Mouse (Mus musculus) mesoderm, embryonic 11.5 days (tissue): ENCODE results near the gene Lekr1.
A peak's percentile ranks its signal among the peaks of the same experiment; 100 is the strongest.
"Not testable (repeated sequence)": the region's sequence is repeated elsewhere in the genome, so short reads cannot be mapped to it uniquely, and the experiment has no call there.

Experiments used
- DNase-seq: peaks from one replicate; pipeline ENCODE4 v3.0.0-alpha.2; 2012; ENCODE audit warnings: low read depth, low spot score

The Lekr1 gene

DNA sequence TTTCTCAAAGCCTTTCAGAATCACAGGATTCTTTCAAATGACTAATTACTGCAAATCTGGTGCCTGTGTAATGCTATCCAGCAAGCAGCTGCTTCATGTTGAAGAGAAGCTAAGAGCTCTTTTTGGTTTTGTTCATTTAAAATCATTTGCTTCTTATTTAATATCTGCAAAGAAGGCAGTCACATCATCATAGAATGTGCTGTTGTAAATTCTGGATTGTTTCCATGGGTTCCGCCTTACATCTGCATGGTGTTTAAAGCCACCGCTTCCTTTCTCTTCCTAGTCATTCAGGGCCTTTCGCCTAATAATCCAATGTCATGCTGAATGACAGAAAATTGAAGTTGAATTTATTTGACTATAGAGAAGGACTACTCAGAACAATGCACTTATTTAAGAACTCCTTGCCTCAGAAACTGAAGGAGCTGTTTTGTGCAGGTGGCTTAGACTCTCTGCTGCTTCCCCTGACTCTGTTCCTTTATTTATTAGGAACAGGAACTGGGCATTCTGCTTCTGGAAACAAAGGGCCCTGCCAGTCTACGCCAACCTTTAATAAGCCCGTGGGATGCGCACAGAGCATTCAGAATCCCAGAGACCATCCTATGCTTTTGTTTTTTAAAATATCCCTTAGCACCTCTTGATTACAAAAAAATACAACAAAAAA is 101.3 kb downstream of the Lekr1 start:
- DNase-seq = no peak

DNA sequence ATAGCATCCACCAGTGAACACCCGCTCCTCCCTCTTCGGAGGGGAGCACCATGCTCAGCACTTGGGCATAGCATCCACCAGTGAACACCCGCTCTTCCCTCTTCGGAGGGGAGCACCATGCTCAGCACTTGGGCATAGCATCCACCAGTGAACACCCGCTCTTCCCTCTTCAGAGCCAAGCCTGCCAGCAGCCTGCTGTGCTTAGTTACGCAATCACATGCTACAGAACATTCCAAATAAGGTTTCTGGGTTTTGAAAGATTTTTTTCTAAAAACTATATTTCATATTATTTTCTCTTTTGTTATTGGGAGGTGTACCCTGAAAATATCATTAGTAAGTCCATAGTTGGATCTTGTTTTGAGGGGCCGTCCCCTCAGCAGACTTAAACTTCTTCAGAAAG is 103.6 kb downstream of the Lekr1 start:
- DNase-seq = not testable (repeated sequence)

DNA sequence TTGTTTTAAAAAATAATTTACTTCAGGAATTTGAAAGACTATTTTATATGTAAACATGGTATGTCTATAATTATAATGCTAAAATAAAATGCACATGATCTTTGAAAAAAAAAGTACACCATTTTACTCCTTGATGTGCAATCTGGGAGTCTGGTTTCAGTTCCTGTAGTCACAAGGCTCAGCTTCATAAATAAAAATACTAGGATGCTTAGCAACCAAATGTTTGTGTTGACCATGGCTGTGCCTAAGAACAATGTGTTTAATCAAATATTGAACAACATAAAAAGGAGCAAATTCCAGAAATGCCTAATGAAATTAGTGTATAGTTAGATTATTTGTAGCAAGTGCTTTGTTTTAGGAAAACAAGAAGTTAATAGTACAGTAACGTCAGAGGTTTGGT is 107.9 kb downstream of the Lekr1 start:
- DNase-seq = no peak

DNA sequence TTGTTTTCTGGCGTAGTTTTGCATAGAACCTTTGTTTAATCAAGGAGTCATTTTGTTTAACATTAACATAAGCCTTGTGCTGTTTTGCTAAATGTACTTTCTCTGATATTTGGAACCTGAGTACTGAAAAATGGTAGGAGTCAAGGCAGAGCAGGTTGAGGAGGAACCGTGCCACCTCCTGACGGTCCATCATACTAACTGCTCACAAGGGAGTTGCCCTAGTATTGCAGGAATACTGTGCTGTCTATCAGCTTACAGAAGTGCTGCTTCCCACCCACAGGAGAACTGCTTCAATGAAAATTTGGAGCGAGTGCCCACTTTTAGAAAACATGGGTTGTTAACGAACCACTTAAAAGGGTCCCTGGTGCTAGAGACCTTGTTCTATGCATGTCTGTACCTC is 109.1 kb downstream of the Lekr1 start:
- no peak for DNase-seq

DNA sequence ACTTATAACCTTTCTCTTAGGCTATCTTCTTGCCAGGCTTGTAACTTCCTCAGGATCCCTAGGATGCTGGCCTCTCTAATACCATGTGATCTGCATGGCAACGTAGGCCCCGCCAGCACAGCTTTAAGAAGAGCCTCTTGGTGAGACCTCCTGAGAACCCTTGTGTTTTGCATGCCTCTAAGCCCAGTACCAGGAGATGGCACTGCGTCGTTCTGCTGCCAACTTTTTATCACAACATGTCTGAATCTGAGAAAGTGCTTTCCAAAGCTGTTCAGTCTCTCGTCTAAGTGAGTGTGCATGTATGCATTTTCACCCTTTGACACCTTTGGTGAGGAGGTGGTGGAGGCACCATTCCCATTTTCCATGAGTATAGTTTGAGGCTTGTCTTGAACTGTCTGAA is 116.2 kb downstream of the Lekr1 start:
- no peak for DNase-seq

DNA sequence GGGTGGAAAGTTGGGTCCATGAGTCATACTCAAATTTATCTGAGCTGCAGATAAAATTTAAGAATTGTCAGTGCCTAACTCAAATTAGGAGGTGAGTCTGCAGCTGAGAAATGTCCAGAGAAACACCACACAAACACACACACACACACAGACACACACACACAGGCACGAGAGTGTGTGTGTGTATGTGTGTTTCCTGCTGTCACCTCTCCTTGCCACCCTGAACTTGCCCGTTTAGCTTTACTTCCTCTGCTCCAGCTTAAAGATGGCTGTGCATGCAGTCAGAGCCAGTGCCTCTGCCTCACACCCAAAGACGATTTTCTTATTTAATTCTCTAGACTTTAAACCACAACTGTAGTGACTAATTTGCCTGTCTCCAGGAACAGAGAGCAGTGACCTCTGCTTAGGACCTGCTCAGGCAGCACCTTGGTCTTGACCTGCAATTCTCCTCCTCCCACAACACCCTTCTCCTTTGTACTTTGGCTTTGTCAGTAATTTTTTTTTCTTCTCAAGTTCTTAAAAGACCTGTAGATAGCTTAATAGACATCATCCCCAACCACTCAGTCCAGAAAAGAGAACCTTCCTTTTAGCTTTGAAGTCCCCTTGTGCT is 124.2 kb downstream of the Lekr1 start:
- no peak for DNase-seq

DNA sequence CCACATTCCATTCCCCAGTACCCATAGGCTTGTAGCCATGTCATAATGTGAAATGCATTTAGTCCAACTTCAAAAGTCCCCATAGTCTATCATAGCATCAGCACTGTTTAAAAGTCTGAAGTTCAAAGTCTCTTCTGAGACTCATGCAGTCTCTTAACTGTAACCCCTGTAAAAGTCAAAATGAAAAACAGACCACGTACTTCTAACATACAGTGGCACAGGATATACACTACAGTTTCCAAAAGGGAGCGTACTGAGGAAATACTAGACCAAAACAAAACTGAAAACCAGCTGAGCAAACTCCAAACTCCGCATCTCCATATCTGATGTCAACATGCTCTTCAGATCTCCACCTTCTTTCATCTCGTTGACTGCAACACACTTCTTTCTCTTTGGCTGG is 127.5 kb downstream of the Lekr1 start:
- DNase-seq = no peak

DNA sequence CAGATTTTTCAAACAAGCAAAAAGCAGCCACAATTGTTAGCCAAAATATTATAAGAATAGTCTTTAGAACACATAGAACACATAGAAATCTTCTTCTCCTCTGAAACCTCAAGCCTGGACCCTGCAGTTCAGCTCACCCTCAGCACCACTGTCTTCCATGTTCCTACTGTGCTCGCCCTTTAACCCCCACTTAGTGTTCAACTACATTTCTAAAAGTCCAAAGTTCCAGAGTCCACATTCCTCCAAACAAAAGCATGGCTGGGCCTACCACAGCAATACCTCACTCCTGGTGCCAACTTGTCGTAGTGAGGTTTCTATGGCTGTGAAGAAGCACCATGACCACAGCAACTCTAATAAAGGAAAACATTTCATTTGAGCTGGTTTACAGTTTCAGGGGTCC is 128.7 kb downstream of the Lekr1 start:
- no peak for DNase-seq

DNA sequence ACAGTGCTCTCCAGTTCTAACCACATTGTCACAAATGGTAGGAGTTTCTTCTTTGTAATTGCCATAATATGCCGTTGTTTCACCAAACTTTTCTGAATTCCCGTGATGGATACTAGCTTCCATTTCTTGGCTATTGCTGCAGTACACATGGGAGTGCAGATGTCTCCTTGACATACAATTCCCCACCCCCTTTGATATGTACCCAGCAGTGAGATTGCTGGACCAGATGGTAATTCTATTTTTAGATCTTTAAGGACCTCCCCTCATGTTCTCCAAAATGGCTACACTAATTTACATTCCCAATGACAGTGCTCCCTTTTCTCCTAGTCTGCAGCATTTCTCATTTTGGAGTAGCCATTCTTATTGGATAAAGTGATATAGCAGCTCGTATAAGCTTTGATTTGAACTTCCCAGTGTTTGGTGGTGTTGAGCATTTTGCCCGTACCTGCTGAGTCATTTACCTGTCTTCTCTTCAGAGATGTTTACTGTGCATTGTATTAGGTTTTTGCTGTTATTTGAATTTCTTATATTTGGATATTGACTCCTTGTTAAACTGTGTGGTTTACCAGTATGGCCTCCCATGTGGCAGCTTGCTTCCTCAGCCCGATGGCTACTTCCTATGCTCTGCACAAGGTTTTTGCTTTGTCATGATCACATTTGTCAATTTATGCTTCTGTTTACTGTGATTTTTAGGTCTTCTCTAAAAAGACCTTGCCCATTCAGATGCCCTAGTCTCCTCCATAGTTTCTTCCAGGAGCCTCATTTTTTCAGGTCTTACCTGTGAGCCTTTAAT is 131.5 kb downstream of the Lekr1 start:
- DNase-seq = no peak

DNA sequence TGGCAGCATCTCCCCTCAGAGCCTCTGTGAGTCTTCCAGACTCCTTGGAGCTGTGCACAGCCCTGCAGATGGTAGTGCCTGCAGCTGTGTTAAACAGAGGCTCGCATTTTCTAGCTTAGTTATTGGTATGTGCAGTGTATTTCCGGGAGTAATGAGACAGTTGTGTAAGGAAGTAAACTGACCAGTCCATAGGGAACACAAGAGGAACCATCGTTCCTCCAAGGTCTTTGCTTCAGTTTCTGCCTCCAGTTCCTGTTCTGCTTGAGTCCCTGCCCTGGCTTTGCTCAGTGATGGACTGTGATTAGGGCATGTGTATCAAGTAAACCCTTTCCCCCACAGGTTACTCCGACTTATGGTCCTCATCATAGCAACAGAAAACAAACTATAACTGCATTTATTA is 134.9 kb downstream of the Lekr1 start:
- no peak for DNase-seq

DNA sequence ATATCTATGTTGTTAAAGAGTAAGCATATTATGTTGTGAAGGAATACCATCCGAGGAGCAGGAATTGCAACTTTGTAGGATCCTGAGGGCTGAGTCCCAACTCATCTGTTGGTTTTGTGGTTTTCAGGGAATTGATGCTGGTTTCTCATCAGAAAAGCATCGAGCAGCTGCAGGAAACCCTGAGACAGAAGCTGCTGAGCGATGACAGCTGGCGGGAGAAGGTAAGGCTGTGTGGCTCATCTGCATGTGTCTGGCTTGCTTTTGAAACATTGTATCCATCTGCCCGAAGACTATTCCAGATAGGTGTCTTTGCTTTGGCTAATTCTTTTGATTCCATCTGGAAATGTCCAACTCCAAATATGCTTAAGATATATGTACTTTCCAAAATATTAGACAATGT is 136.2 kb downstream of the Lekr1 start:
- no peak for DNase-seq

DNA sequence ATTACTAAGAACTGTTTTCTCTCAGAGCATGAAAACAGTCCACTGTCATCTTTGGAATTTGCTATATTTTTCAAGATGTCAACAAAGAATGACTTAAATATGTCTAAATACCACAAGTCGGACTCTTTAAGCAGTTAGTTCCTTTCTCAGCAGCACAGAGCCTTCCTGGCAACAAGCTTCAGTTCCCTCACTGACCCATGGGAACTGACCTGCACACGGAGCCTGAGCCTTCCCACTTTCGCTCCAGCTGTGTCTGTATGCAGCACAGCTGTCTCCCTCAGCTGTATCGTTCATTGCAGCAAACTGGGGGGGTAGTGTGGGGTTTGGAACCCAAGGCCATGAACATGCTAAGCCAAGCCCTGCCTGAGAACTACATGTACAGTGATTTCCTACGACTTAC is 136.8 kb downstream of the Lekr1 start:
- peak; percentile 10 for DNase-seq

DNA sequence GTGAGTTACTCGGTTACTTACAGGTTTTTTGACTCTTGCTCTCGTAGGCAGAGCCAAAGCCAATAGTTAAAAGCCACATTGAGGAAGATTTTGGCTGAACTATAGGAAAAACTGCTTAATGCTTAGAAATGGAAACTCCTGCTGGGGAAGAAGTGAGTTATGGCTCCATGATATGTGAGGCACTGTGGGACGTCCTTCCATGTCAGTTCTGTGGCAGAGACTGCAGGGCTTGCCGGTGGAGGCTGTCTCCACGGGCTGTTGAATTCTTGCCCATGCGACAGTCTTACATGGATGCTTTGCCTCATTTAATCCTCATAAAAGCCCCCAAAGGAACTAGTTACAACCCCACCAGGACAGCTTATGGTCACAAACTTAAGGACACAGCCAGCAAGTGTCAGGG is 148.9 kb downstream of the Lekr1 start:
- DNase-seq = peak; percentile 21

DNA sequence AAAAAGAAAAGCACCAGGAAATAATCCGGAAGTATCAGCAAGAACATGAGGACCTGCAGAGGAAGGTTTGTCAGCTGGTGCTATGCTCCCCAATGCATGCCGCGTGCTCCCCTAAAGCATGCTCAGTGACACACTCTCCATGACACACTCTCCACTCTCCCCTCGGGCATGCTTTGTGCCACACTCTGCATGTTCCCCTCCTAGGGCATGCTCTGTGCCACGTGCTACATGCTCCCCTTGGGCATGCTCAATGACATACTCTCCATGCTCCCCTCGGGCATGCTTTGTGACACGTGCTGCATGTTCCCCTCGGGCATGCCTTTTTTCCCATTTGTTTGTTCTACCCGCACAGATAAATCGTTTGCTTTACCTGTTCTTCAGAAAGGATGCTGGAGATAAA is 150.0 kb downstream of the Lekr1 start:
- DNase-seq = no peak

DNA sequence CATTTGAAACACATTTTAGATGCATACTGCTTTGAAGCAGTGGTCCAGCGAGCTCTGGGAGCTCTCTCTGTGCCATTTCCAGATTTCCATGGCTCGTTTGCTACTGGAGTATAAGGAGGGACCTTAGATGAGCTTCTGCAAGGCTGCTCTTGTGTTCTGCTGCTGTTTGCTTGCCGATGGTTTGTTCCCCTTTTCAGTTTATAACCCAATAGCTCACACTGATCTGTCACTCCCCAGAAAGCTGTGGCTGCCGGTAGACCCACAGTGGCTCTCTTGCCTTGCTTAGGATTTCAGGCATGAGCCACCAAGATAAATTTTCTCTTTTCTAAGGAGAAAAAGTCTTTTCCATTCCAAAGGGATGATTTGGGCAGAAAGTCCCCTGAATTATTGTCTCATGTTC is 152.6 kb downstream of the Lekr1 start:
- DNase-seq = no peak

DNA sequence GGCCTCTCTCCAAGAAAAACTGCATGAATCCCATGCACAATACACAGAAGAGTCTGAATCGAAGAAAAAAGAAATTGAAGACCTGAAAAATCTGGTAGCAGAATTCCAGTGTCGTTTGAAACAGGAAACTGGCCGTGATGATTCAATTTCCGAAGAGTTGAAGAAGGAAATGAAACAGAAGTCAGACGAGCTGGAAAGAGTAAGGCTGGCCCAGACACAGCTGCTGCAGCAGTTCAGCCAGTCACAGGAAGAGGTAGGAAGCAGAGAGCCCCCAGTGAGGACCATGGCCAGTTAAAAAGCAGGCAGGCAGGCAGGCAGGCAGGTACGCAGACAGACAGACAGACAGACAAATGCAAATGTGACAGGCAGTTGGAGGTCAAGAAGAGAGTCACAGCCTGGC is 153.8 kb downstream of the Lekr1 start:
- no peak for DNase-seq

DNA sequence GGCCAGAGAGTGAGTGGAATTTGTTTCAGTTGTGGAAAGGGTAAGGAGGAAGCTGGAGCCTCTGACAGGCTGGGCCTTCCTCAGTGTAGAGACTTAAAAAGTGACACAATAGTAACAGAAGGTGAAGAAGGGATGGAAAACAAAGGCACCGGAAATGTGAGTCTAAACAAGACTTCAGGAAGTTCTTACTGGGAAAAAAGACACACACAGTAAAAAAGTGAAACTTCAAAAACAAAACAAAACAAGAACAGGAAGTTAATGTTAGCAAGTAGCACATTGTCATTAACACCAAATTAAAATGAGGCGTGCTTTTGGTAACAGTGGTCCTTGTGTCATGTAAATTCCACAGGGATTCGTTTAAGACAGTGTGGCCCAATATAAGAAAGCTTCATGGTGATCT is 158.9 kb downstream of the Lekr1 start:
- DNase-seq = no peak

DNA sequence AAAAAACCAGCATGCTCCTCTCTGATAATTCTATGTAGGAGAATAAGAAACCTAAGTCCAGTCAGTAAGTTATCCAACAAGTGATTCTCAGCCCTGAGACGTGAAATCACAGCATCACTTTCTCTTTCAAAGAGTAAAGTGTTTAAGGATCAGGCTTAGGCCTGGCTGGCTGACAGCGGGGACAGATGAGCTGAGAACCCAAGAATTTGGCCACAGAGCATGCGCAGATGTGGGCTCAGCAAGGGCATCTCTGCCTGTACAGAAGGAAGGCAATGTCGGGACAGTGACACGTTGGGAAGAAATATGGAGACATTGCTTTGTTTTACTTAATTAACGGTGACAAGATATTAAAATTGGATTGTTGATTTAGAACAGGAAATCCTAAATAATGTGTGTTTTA is 160.7 kb downstream of the Lekr1 start:
- DNase-seq = no peak

DNA sequence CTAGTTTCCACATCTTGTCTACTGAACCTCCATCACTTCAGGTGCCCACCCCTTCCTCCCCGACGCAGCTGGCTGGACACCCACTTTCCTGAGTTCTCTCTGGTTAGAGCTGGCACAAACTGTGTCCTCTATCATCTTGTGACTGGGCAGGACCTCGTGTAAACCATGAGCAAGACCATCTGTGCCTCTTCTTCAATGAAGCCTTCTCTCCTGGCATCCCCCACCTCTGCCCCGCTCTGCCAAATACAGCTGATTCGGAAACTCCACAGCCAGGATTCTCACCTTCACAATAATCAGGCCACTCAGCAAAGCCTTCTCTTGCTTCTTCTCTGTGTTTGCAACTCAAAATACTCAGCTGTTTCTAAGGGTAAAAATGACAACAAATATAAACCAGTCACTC is 161.4 kb downstream of the Lekr1 start:
- no peak for DNase-seq

DNA sequence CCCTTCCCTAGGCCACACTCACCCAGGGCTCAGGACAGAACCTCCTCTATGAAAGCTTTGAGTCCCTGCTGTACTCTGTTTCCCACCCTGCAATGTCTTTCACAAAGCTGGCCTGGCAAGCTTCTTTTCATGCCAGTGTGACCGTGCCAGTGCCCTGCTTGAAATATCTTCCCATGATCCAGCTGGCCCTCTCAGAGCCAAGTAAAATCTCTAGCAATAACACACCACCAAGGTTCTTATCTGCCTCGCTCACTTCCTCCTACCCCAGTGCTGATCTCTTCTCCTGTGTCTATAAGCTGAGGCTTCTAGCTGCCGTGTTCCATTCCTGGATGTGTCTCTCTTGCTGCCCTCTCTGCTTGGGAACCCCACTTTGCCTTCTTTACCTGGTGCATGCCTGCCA is 162.0 kb downstream of the Lekr1 start:
- DNase-seq = no peak

DNA sequence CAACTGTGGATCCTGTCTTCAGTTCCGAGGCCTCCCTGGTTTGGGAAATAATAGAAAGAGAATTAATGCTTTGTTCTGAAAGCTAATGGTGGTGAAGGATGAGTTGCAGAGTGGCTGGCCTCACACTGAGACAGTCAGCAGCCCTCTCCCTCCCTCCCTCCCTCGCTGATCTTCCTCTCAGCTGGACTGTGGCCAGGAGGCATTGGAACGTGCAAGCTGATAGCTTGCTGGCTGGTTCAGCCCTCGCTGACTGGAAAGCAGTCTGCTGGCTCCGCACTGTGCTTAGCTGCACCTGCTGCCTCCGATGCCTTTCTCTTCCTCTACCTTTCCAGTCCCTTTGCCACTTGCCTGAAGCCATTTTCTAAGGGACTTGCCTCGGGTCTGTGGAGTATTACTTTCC is 163.2 kb downstream of the Lekr1 start:
- DNase-seq = peak; percentile 57

DNA sequence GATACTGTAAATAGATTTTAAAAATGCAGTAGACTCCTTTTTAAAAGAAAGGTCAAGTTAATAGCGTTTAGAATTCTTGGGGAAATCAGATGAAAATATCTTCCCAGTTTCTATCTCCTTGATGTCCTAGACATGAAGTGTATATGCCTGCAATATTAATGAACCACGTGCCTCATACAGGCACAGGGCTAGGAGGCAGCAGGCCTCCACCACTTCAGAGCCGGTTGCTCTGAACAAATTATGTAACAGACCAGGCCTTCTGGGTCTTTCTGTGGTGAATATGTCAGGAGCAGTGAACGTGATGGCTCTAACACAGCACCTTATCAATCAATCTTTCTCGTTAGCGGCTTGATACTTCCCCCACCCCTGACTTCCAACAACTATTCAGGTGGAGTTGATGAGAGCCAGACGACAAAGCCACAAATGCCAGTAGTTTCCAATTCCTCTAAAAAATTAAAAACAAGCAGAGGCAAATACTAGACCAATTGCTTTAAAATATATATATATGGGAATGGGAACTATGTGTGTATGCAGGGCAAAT is 164.0 kb downstream of the Lekr1 start:
- DNase-seq = no peak

DNA sequence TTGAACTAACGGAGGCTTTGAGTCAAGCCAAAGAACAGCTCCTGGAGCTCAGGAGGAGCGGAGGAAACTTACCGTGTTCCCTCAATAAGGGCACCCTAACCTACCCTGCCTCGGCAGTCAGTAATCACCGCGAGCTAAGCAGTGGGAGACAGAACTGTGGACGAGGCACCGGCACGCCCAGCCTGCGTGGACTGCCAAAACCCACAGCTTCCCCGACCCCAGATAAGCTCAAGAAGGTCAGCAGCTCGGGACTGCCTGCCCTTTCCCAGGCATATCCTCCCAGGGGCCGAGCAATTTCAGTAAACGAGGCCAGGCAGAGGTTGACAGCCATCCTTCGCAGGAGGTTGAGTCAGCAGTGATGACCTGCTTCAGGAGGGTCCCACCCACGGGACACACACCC is 164.8 kb downstream of the Lekr1 start:
- DNase-seq = no peak
